Mouse (Mus musculus): ENCODE data around the gene Epb41l5. TPM values are rescaled to one million over a fixed set of nuclear protein-coding genes. Genes with fewer than 3 reads are reported as not detected.

The Epb41l5 gene
- 1 to 10 TPM; 4.1 to 4.5 TPM for total RNA-seq (2021)
- long read RNA-seq, experiment 1, full-length matches to known transcripts = 3 of 4 reads
- long read RNA-seq, experiment 1, partial matches to known transcripts = 0 of 4 reads
- long read RNA-seq, experiment 1, other reads (novel, unspliced or antisense) = 1 of 4 reads
- long read RNA-seq, experiment 2, full-length matches to known transcripts = 4 of 6 reads
- long read RNA-seq, experiment 2, partial matches to known transcripts = 1 of 6 reads
- long read RNA-seq, experiment 2, other reads (novel, unspliced or antisense) = 1 of 6 reads

DNA sequence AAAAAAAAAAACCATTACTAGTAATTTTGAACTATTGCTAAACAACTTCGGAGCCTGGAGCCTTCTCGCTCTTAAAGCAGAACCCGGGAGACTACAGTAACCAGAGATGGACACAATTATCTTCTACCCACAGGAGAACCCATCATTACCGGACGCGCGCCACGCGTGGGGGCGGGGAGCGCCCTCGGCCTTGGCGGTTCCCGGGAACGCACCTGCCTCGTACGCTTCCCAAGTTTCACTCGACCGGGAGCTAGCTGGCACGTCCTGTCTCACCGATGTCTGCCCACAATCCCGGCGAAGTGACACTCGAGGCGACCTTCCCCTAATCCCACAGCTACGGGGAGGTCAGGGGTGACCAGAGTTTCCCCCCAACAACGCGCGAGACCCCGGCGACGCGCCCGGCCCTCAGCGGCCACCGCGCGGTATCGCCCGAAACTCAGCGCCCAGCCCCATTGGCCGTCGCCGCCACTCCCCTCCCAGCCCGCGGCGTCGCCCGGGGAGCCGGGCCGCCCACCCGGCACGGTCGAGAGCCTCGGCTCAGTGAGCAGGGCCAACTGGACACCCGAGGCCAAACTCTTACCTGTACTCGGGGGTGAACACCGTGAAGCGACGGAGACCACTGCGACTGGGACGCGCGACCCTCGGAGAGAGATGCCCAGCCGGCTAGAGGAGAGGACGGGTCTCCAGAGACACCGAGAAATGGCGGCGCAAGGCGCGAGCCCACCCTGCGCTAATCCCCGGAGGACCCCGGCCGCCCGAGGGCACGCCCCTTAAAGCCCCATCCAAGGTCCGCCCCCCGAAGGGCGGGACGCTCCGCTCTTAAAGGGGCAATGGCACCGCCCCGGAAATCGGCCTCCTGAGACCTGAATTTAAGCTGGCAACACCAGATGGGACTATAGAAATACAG is at the start of gene Epb41l5:
Epb41l5 (minus strand) TSS at position 796 of the 907 bp plus-strand sequence.
- DNase-seq (ENCODE audit: low spot score) = peak; percentile 81

DNA sequence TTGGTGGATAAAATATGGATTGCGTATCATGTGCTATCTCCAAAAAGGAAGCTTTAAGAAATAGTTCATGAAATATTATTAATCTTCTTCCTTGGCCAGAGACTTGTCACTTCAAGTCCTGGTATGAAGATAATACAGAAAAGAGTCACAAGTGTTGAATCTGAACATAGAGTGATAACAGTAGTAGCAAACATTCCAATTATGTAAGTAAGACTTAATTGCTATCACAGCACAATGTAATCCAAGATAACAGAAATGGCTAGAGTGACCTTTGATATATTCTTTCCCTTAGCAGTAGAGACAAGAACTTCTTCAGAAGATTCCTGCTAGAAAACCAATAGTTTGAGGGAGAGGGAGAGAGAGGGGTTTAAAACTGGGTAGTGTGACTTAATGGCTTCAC is 48.1 kb upstream of the Epb41l5 start:
- no peak for DNase-seq (ENCODE audit: low spot score)

- DNase-seq (ENCODE audit: low spot score) = no peak
These were observed 37.2 kb upstream of the Epb41l5 start for GRCm38 (mm10) chr1:119685773-119686558.

DNA sequence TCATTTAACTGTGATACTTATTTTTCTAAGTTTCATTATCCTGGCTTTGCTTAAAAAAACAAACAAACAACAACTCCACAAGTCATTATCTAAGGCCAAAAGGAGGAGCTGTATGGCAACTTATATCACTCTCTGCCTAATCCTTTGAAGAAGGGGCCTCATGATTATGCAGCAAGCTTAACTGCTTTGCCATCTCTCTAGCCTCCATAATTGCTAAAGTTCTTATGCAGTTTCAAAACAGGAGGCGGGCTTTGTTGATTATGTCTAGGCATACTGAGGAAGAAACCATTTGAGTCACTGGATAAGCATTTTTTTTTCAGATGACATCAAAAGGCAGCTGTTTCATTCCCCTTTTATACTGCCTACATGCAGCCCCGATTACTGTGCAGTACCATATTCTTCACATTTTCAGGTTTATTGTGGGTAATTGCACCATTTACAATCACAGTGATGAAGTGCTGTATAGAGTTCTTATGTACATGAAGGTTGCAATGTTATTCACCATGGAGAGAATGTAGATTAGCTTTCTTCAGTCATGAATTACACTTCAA is 32.9 kb upstream of the Epb41l5 start:
- no peak for DNase-seq (ENCODE audit: low spot score)

DNA sequence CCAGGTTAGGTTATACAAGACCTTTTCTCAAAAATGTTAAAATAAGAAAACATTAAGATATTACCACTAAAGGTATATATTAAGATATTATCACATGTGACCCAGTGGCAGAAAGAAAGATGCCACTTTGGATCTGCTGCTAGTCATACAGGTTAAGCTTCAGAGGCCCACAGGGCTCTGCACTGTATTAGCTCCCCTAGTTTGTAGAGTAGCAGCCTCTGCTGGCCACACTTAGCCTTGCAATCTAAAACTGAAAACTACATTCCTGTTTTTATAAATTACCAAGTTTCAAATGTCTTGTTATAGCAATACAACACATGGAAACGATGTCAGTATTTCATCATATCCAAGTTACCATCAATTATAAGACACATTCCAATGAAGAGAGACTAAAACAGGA is 26.2 kb upstream of the Epb41l5 start:
- peak; percentile 22 for DNase-seq (ENCODE audit: low spot score)

DNA sequence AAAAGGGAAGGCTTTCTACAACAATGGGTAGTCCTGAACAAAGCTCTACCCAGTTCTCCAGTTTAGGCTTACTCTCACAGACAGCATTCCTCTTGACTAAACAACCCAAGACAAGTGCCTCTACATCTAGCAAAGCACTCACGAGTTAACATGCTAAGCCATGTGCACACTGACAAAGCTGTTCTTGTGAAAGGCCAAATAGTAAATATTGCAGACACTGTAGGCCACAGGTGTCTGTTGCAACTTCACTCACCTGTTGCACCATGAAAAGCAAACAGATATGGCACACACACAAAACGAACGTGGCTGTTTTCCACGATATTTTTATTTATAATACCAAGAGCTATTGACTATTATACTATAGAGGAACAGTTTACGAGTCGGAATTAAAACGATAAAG is 18.1 kb upstream of the Epb41l5 start:
- DNase-seq (ENCODE audit: low spot score) = no peak

DNA sequence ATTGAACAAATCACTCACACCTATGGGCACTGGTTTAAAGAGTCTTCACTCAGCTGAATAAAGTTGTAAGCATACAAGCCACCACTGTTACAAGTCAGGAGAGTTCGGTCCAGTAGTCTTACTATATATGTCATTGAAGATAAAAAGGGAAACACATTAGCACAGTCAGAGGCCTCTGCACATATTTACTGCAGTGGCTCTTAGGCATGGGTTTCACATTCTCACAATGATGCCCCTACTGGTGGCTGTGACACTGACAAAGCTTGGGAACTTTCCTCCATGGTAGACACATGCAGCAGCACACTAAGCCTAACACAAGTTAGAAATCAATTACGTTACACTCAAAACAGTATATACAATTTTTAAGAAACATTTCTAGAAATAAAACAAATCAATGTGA is 5.5 kb upstream of the Epb41l5 start:
- no peak for DNase-seq (ENCODE audit: low spot score)

GRCm38 (mm10) chr1:119650386-119650785 is 1.6 kb upstream of the Epb41l5 start:
- no peak for DNase-seq (ENCODE audit: low spot score)

DNA sequence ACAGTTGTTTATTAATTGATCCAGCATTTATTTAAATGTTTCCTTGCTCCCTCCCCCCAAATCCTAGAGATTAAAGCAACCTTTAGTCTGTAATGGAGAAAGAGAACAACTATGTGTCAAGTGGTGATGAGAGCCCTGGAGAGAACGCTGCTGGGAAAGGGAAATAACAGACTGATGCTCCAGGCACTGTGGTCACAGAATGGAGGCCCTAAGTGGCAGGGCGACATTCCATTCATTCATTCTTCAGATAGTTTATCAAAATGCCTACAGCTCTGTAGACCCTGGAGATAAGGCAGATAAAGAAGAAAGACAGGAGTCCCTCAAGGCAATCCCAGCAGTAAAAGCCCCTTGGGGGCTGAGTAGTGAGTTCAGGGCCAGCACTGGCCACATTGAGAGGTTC is 827 bp upstream of the Epb41l5 start:
- no peak for DNase-seq (ENCODE audit: low spot score)

DNA sequence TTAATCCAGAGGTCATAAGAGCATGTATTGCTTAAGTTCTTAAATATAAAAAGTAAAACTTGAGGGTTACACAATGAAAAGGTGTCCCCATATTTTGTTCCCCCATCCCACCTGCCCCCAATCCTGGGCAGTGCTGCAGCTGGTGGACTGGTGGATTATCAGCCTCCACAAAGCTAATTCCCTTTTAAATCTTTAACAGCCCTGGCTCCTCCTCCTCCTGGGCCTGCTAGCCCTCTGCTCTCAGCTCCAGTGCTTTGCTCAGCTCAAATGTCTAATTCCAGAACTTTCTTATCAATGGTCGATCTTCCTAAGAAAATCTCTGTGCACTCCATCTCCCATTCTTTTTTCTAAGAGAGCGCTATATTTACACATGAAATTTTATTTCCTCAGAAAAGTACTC is 2.4 kb downstream of the Epb41l5 start:
- no peak for DNase-seq (ENCODE audit: low spot score)

DNA sequence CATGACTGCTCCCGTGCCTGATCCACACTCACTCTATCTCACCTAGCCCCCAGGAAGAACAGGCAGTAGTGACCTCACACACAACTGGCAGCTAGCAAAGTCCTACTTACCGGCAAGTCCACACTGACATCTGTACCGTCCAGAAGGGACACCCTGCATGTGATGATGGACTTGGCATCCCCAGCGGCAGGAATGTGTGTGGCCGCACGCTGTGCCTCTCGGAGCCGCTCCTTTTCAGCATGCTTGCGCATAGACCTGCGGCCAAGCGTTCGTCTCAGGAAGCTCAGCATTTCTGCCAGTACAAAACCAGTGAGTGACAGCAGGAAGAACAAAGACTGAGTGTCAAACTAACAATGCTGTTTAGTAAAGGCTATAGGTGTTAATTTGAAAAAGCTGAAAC is 6.4 kb downstream of the Epb41l5 start:
- DNase-seq (ENCODE audit: low spot score) = no peak

DNA sequence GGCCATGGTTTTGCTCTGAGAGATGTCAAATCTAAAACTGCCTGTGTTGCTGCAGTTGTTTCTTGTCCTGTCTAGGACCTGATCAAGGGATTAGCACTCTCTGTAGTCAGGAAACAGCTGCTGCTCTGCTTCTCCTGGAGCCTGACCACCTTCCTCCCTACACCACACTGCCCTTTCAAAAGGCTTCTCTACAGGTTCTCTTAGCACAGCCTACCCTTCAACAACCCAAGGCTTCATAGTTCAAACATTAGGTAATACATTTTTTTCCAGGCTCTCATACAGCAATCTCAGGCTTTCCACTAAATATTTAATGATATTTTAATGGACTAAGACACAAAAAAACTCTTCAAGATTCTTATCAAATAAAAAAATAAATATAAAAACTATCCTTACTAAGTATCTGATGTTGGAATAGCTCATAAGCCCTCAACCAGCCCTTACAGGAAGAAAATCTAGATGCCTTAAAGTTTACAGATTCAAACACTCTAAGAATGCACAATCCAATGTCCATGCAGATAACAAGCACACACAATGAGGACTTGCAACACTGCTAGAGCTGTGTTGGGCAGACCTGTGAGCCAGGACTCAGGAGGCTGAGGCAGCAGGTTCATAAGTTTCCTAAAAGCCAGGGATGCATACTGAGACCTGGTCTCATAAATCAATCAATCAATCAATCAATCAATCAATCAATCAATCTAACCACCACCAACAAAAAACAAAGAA is 7.5 kb downstream of the Epb41l5 start:
- no peak for DNase-seq (ENCODE audit: low spot score)

DNA sequence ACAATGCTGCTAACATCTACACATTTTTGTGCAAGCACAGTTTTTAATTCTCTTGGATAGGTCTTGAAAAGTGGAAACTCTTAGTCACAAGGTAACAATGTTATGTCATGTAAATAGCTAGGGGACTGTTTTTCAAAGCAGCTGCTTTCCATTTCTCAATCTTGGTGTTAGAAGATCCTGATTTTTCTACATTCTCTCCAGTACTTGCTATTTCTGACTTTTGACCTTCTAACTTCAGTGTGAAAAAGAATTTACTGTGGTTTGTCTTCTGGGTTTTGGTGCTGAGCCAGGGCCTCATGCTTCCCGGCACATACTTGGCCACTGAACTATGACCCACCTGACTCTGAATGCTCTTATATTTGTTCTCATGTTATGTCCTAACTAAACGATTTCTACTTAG is 8.8 kb downstream of the Epb41l5 start:
- DNase-seq (ENCODE audit: low spot score) = no peak

GRCm38 (mm10) chr1:119637188-119638023 is 11.4 kb downstream of the Epb41l5 start:
- no peak for DNase-seq (ENCODE audit: low spot score)

DNA sequence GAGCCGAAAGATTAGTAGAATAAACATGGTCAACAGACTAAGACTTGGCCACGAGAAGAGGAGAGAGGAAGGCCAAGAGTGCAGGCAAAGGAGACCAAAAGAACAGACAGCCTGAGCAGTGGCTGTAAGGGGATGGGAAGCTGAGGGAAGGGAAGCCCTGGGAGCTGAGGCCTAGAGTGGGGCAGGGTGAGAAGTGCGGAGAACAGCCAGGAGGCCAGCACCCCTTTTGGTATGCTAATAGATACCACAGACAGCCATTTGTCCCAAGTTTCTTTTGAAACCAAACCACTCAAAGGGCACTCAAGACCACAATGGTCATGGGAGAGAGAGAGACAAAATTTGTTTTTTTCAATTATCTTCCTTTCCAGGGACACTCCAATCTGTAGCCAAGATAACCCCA is 14.1 kb downstream of the Epb41l5 start:
- no peak for DNase-seq (ENCODE audit: low spot score)

- no peak for DNase-seq (ENCODE audit: low spot score)
These were observed 18.4 kb downstream of the Epb41l5 start for GRCm38 (mm10) chr1:119630428-119630827.

GRCm38 (mm10) chr1:119626837-119627236 is 22.0 kb downstream of the Epb41l5 start:
- no peak for DNase-seq (ENCODE audit: low spot score)

DNA sequence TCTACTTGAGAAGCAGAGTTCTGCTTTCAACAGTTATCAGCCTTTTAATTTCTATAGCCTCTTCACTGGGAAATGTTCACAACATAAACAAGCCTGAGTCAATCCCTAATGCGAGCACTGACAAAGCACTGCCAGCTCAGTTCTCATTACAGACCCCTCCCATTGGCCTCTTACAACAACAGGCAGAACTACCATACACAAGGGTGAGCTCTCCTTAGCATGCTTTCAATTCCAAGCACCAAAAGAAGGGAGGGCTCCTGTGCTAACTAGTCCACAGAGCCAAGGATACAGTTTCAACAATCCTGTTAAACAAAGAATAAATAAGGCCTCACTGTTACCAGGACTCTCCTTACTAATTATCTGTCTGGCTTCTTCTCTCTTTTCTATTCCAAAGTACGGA is 24.4 kb downstream of the Epb41l5 start:
- no peak for DNase-seq (ENCODE audit: low spot score)

- no peak for DNase-seq (ENCODE audit: low spot score)
These were observed 43.4 kb downstream of the Epb41l5 start for GRCm38 (mm10) chr1:119605396-119605795.

DNA sequence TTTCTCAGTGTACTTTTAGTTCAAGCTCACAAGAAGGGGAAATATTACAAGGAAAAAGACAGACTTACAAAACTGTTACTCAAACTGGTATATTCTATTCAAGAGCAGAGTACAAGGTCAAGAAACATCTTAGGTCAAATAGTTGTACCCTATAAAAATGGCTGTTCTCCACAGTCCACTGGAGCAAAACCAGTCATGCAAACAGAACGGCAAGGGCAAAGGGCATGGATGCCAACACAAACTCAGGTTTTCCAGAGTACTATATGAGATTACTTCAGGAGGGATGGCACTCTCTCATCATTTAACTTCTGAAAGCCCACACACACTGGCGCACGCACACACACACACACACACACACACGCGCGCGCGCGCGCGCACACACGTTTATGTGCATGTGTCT is 46.4 kb downstream of the Epb41l5 start:
- DNase-seq (ENCODE audit: low spot score) = no peak
